Mouse (Mus musculus): ENCODE data around the gene Orm3. TPM values are rescaled to one million over a fixed set of nuclear protein-coding genes. Genes with fewer than 3 reads are reported as not detected.
A peak's percentile ranks its signal among the peaks of the same experiment; 100 is the strongest.

Gene Orm3
- total RNA-seq, 2 experiments from 2014 or later, result not detected

DNA sequence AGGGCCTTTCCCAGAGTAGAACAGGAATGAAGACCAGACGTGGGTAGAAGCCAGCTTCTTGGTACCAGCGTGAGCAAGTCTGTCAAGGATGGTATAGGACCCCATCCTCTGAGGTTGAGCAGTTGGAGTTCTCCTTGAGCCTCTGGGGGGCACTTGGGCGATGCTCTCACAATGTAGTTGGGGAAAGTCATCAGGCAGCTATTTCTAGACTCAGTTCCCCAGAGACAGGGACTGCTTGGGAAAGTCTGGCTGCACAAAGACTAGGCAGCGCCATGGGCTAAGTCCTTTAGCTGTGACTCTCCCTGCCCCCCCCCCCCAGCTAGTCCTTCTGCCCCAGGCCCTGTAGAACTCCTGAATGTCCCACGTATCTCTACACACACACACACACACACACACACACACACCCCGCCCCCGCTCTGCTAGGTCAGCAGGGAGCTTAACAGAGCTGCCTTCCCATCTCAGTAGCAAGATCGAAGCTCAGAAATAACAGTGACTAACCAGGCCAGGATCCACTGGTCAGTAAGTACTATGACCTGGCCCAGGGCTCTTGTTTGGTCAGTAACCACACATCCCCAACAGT lies 43.8 kb downstream of the Orm3 start:
- no peak for DNase-seq (ENCODE audit: low spot score in 2 of 2)
- intact Hi-C loops (cut with DNase I), result loop anchor here (10.0 kb wide), 1 partner anchor 215 kb away; no protein-coding TSS in a partner anchor

DNA sequence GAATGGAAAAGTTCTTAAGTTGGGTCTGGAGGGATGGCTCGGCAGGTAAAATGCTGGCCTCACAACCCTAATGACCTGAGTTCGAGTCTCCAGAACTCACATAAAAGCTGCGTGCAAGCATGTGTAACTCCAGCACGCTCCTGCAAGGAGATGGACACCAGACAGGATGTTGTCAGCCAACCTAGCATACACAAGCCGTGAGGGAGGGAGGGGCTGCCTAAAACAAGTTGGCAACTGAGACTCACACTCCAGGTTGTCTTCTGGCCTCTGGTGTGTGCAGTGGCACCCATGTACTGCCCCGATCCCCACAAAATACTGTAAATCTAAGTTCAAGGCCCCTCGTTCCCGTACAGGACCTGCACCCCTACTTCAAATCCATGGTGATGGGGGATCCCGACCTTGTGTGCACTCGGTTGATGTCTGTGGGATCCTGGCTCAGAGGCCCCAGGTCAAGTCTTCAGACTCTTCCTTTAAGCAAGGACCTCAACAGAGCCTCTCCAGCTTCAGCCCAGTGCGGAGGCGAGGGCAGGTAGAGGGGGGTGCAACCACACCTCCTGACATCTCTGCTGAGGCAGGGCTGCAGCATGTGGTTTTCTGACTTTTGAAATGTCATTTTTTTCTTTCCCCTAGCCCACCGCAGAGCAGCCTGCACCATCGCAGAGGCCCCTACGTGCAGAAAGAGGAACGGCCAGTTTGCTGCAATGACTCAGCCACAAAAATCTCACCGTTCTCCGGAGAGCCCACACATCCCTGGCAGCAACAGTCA lies 44.8 kb downstream of the Orm3 start:
- DNase-seq (ENCODE audit: low spot score in 2 of 2), result no peak
- intact Hi-C loops (cut with DNase I), result loop anchor here (10.0 kb wide), 1 partner anchor 216 kb away; no protein-coding TSS in a partner anchor

DNA sequence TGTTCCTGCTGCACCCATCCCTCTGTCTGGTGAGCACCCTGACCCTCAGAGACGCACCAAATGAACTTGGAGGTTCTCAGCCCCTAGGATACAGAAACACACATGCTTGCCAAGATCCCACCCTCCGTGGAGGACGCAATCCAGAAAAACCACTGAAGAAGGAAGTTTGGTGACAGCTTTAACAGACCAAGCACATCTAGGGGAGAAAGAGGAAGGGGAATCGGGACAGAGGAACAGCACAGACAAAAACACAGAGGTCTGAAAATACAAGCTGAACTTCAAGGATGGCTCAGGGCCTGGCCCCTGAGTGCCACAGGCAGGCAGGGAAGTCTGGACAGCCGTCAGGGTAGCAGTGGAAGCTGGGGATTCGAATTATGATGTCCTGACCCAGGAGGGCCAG lies 45.7 kb downstream of the Orm3 start:
- DNase-seq (ENCODE audit: low spot score in 2 of 2), result no peak
- intact Hi-C loops (cut with DNase I), result loop anchor here (10.0 kb wide), 1 partner anchor 217 kb away; no protein-coding TSS in a partner anchor

DNA sequence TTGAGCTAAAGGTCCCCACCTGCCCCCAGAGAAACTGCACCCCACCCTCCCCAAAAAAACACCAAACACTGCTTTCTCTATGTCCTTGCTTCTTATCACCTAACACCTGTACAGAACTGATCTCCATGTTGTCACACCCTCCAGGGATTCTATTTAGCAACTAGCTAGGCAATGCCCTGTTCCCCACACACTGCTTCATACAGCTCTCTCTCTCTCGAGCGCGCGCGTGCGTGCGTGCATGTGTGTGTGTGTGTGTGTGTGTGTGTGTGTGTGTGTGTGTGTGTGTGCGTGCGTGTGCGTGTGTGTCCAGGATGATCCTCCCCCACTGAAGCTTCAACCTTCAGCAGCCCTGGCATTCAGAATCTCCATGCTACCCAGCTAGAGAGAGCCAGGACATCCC lies 46.1 kb downstream of the Orm3 start:
- DNase-seq (ENCODE audit: low spot score in 2 of 2), result no peak
- intact Hi-C loops (cut with DNase I), result loop anchor here (10.0 kb wide), 1 partner anchor 217 kb away; no protein-coding TSS in a partner anchor

DNA sequence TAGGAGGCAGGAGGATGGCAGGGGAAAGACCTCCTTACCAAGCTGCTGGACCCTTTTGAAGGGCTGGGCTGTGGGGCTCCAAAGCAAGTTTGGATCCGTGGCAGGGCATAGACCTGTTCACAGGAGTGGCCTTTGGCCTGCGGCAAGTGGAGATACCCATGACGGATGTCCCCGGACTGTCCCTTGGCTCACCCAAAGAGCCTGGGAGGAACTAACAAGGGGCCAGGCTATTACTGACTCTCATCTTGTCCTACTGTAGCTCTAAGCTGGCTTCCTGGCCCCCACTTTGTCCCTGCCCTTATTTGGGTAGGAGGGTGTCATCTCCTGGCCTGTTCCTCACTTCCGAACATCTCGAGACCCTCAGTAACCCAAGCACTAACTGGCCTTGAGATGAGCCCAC lies 46.6 kb downstream of the Orm3 start:
- DNase-seq (ENCODE audit: low spot score in 2 of 2), result no peak
- intact Hi-C loops (cut with DNase I), result loop anchor here (10.0 kb wide), 1 partner anchor 218 kb away; no protein-coding TSS in a partner anchor

DNA sequence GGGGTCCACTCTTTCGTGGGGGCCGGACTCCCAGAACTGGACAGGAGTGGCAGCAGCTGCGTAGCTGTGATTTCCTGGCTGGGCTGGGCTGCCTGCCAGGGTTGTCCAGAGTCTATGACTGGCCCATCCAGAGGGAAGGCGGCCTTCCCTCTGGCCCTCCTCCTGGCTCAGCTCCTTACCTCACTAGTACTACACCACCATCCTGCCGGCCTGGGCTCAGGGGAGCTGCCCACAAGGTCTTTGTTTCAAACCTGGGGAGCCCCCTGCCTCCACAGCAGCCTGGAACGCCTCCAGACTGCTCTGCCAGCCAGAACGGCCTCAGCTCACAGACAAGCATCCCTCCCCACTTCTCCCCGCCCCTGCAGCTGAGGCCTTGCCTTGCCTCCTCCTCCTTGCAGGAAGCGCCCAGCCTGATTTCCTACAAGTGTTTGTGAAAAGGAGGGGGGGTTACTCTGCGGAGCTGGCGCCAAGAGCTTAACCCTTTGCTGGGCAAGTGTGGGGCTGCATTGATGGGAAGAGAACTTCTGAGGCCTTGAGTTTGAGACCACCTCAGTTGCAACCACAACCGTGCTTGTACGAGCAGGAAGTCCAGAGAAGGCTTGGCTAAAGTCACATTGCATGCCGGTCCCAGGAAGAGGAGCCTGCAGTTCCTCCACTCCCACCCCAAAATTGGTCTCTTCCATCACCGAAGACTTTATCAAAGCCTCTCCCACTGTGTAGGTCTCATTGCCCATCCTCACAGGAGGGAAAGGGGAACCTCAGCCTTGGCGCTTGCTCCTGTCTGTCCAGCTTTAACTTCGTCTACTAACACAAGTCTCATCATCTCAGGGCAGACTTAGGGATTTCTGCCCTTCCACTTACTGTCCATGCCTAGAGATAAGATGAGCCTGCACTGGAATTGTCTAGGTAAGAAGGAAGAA lies 47.3 kb downstream of the Orm3 start, which contains the start of gene Akna:
Akna (minus strand) TSS at position 315 of the 920 bp plus-strand sequence.
- intact Hi-C loops (cut with DNase I), result loop anchor here (10.0 kb wide), 1 partner anchor 218 kb away; no protein-coding TSS in a partner anchor
- peak; percentile 75 to 82 for DNase-seq (ENCODE audit: low spot score in 2 of 2)

DNA sequence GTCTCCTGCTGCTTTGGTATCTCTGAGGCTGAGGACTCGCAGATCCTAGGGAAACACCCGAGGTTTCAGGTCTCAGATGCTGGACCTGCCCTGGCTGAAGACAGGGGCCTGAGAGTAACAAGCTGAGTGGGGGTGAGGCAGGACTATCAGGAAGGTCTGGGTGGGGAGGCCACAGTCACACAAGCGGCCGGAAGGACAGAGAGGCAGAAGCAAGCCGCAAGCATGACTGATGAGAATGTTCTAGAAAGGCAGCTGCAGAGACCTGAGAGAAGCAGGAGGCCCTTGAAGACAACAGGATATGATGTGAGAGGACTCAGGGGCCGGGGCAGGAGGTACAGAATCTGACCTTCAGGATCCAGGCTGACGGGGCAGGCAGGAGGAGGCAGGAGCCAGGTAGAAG lies 48.2 kb downstream of the Orm3 start:
- intact Hi-C loops (cut with DNase I), result loop anchor here (2.0 to 10.0 kb wide), 2 partner anchors 219 to 245 kb away; no protein-coding TSS in a partner anchor
- no peak for DNase-seq (ENCODE audit: low spot score in 2 of 2)

DNA sequence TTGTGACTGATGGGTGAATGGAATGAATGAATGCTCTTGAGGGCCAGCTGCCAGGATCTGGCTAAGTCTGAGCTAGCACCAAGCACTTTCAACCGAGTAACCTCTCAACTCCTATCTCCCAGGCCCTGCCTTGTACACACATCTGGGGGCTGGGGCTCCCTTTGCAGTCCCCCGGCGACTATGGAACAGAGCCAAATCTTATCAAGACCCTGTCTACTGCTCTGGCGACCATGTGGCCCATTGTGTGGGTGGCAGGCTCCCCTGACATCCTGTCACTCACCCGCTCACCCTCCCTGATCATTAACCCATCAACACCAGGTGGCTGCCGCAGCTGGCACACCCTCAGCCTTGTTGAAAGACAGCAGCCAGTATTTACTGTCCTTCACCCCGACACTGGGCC lies 49.1 kb downstream of the Orm3 start:
- intact Hi-C loops (cut with DNase I), result loop anchor here (2.0 to 10.0 kb wide), 2 partner anchors 220 to 246 kb away; no protein-coding TSS in a partner anchor
- DNase-seq (ENCODE audit: low spot score in 2 of 2), result no peak

DNA sequence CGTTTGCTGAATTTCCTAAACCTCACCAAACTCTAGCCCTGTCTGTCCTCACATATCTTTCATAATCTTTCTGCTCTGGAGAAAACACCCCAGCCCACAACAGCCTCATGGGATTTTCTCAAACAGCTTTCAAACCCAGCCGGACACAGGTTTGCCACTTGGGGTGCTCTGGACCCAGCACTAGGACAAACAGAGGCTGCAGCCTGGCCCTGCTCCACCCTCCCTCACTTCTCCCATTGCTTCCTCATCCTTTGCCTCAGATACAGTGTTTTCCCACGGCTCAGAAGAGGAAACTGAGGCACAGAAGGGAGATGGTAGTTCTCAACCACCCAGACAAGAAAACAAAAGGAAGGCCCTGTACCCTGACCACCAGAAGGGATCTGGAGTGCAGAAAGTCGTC lies 49.7 kb downstream of the Orm3 start:
- no peak for DNase-seq (ENCODE audit: low spot score in 2 of 2)
- intact Hi-C loops (cut with DNase I), result loop anchor here (2.0 to 10.0 kb wide), 2 partner anchors 221 to 247 kb away; no protein-coding TSS in a partner anchor

DNA sequence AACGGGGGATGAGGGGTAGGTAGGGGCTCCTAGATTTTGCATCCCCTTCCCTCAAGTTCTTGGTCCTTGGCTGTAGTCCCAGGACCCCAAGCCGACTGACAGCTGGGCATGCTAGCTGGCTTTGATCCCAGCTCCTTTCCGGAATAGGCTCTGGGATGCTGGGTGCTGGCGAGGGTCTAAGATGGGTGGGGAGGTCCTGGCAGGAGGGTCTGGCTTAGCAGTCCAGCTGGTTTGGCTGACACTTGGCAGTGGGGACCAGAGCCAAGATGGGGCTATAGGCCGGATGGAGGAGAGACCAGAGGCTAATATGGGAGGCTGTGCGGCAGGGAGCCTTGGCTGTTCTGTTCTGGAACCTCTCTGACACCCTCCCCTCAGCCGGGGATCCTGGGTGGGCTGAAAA lies 52.3 kb downstream of the Orm3 start:
- no peak for DNase-seq (ENCODE audit: low spot score in 2 of 2)
- intact Hi-C loops (cut with DNase I), result loop anchor here (10.0 kb wide), 1 partner anchor 223 kb away; no protein-coding TSS in a partner anchor

DNA sequence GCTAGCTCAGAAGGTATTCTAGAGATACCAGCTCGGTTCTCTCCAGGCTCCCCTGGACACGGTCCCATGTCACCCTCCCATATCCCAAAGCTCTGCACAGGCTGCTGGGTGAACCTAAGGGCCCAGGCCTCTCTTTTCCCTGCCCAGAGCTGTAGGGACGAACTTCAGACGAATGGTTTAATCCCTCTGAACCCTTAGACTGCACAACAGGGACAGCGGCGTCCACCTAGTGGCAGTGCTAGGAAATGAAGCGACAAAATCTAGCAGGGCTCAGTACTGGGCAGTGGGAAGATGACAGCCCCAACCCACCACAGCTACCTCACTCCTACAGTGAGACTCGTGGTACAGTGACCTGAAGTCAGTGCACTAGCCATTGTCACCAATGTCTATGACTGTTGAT lies 52.7 kb downstream of the Orm3 start:
- DNase-seq (ENCODE audit: low spot score in 2 of 2), result peak in 1 of 2 experiments; percentile 68
- intact Hi-C loops (cut with DNase I), result loop anchor here (1.0 to 10.0 kb wide), 2 partner anchors 40 to 224 kb away; no protein-coding TSS in a partner anchor

Other genes starting within 250 kb of the Orm3 start
- not detected for gene Ambp, start 201.4 kb upstream of the Orm3 start, total RNA-seq (2021)
- not detected for gene Kif12, start 184.0 kb upstream of the Orm3 start, total RNA-seq (2021)
- 1 to 10 TPM; 3.1 to 3.4 TPM for gene Col27a1, start 142.2 kb upstream of the Orm3 start, total RNA-seq (2021)
- gene Orm1, start 11.6 kb upstream of the Orm3 start, total RNA-seq (2021), result not detected
- not detected for gene Orm2, start 6.3 kb downstream of the Orm3 start, total RNA-seq (2021)
- gene Akna, start 47.2 kb downstream of the Orm3 start, total RNA-seq (2021), result 1 to 10 TPM; 3.9 to 4.0 TPM
- gene Whrn, start 139.8 kb downstream of the Orm3 start, total RNA-seq (2021), result 10 to 100 TPM; 46.6 to 51.2 TPM
- 100 to 1,000 TPM; 132 to 140 TPM for gene Atp6v1g1, start 188.6 kb downstream of the Orm3 start, total RNA-seq (2021)
- 1 to 10 TPM; 9.4 to 9.5 TPM for gene Tmem268, start 202.6 kb downstream of the Orm3 start, total RNA-seq (2021)
- gene Gm11213, start 249.1 kb downstream of the Orm3 start, total RNA-seq (2021), result not detected

Data from left cerebral cortex, postnatal 14 days (tissue).